Mouse (Mus musculus): ENCODE results near the gene Hyal1.

DNA sequence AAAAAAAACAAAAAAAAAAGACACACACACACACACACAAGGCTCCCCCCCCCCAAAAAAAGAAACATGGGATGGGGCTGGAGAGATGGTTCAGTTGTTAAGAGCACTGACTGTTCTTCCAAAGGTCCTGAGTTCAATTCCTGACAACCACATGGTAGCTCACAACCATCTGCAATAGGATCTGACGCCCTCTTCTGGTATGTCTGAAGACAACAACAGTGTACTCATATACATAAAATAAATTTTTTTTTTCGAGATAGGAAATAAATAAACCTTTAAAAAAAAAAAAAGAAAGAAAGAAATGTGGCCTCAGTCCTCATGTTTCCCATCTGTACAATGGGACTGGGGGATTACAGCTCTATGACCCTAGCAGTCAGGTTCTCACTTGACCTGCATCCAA is 40.7 kb downstream of the Hyal1 start:
- TF ChIP-seq POLR2A (IDR thresholded peaks at IDR 0.05; ENCODE audit: borderline replicate concordance, low read depth, low read length), result no peak
- no peak for TF ChIP-seq CTCF (IDR thresholded peaks at IDR 0.05; ENCODE audit: low read depth, low read length)
